Mouse (Mus musculus): ENCODE results near the gene Nfx1.
"Not testable (repeated sequence)": the region's sequence is repeated elsewhere in the genome, so short reads cannot be mapped to it uniquely, and the experiment has no call there.

Nfx1 gene

GRCm38 (mm10) chr4:40970842-40971701 is at the start of gene Nfx1:
Nfx1 (plus strand) TSS chr4:40970906.
- DNase-seq (ENCODE audit: low spot score in 2 of 2): peak; percentile 90 to 94

DNA sequence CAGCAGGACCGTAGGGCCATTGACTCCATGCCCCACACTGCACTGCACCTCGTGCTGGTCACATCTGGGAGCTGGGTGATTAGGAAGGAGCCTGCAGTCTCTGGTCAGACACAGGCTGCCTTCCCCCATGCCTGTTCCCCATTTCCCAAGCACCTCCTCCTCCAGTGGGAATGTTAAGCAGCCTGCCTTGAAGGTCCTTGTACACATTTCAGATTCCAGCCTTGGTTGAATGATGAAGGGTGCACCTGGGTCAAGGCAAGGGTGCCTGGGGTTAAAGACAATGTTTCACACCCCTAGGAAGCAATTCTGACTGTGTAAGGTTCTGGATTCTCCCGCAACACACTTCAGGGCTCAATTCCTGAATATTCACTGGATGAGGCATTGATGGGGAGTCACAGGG is 49.4 kb upstream of the Nfx1 start:
- DNase-seq (ENCODE audit: low spot score in 2 of 2): no peak

- DNase-seq (ENCODE audit: low spot score in 2 of 2): no peak
Measured at GRCm38 (mm10) chr4:40923087-40923651, 47.5 kb upstream of the Nfx1 start.

- DNase-seq (ENCODE audit: low spot score in 2 of 2): no peak
Measured at GRCm38 (mm10) chr4:40925568-40925967, 45.1 kb upstream of the Nfx1 start.

DNA sequence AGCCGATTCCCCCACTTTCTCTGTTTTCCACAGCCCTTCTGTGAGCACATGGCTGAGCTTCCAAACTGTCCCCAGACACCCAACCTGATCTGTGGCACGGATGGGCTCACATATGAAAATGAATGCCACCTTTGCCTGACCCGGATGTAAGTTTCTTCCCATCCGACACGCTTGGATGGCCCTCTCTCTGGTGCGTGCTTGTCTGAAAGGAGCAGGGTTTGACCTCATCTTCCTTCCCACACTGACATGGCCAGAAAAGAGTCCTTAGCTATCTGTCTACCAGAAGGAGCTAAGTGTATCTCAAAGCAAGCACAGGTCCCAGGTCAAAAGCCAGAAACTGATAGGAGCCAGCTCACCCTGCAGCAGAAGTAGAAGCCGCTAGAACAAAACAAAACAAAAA is 41.7 kb upstream of the Nfx1 start:
- DNase-seq (ENCODE audit: low spot score in 2 of 2): no peak

DNA sequence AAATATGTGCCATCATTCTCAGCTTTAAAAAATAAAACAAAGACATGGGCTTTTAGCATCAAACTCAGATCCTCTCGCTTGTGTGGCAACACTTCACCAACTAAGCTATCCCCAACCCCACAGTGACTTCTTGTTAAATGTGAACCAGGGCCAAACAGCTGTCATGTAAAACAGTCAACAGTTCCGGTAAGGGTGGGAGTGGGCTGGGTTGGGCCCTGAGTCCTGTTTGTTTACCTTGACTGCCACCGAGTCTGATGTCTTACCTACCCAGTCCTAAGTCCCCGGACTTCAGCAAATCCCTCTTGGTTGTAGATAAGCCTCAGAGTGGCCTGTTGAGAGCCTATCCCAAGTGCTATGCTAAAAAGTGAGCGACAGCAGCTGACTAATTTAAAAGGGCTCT is 37.0 kb upstream of the Nfx1 start:
- no peak for DNase-seq (ENCODE audit: low spot score in 2 of 2)

- not testable (repeated sequence) for DNase-seq (ENCODE audit: low spot score in 2 of 2)
Measured at GRCm38 (mm10) chr4:40934369-40934768, 36.3 kb upstream of the Nfx1 start.

- peak in 1 of 2 experiments; percentile 48 for DNase-seq (ENCODE audit: low spot score in 2 of 2)
Measured at GRCm38 (mm10) chr4:40936175-40936839, 34.4 kb upstream of the Nfx1 start.

GRCm38 (mm10) chr4:40938793-40939192 is 31.9 kb upstream of the Nfx1 start:
- DNase-seq (ENCODE audit: low spot score in 2 of 2): no peak

- DNase-seq (ENCODE audit: low spot score in 2 of 2): no peak
Measured at GRCm38 (mm10) chr4:40943651-40944050, 27.1 kb upstream of the Nfx1 start.

DNA sequence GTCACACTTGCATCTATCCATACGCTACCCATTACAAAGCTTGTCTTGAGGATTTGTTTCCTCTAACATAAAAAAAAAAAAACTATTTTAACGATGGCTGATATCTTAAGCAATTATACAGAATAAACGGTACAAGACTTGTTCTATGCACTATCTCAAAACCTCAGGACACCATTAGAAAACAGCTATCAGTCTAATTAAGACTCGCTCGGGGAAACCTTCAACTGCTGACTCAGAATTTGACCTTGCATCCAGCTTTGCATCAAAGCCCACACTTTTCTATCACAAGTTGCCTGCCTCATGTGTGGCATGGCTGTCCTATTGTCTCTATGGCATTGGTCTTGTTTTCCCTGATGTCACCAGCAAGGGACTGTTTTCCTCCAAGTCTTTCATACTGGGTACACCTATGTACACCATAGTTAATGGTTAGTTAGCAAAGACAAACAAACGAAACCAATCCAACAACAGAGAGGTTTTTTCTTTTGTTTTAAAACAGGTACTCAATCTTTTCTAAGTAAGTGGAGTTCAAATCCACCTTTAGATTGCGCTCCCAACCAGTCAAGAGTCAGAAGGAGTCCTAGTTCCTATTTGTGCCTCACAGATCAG is 24.1 kb upstream of the Nfx1 start:
- no peak for DNase-seq (ENCODE audit: low spot score in 2 of 2)

DNA sequence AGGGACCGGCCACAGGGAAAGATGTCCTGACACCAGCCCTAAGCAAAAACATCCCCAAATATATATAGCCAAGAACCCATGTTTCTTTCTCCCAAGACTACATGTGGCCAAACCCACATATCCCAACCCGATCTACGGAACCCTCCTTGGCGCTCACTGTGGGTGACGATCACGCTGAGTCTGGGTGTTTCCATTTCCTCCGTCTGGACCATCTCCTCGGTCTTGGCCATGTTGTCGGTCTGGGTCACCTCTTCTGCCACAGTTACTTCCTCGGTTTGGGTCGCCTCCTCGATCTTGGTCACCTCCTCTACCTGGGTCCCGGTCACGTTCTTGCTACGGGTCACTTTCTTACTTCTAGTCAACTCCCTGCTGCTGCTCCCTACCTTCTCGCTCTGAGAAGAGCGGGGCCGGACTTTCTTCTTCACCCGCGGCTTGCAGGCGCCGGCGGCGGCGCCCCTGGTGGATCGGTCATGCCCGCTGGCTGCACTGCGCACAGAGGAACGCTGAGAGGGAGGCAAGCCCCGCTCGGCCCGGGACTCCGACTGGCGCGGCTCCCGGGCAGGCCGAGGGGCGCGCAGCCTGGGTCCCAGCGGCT is 23.0 kb upstream of the Nfx1 start:
- no peak for DNase-seq (ENCODE audit: low spot score in 2 of 2)

DNA sequence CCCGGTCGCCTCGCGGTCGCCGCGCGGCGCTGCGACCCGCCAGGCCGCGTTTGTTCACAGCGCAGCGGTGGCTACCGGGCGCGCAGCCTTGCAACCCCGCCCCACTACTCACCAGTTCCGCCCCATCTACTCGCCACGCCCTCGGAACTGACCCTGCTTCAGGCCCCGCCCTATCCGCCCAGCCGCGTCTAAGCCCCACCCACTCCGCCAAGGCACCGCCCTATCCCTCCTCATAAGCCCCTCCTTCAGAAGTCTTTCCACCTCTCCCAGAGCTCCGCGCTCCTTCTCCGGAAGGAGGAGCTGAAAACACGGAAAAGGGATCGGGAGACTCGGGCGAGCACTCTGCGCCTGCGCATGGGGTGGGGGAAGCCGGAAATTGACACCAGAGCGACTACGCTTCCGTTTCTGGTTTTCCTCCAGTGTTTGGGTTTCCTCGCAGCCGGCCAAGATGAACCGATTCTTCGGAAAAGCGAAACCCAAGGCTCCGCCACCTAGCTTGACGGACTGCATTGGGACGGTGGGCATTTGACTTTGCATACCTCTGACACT is 22.5 kb upstream of the Nfx1 start, which contains the start of the genes Bag1 and Chmp5:
Gene Bag1, minus strand, starts transcription at position 135 of the 549 bp plus-strand sequence.
Gene Chmp5, plus strand, starts transcription at position 248 of the 549 bp plus-strand sequence.
- DNase-seq (ENCODE audit: low spot score in 2 of 2): peak; percentile 99 to 100

DNA sequence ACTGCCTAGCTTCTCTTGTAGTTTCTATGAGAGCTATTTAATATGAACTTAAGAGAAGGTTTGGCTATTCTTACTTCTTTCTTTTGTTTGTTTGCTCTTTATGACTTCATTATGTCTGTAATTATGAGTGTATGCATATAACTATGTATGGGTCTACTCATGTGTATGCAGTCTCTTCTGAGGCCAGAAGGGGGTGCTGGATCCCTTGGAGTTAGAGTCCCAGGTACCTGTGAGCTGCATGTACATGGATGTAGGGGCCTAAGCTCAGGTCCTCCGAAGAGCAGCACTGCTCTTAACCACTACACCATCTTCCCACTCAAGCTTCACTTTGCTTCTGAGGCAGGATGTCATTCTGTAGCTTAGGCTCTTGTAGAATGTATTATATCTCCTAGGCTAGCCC is 17.2 kb upstream of the Nfx1 start:
- no peak for DNase-seq (ENCODE audit: low spot score in 2 of 2)

DNA sequence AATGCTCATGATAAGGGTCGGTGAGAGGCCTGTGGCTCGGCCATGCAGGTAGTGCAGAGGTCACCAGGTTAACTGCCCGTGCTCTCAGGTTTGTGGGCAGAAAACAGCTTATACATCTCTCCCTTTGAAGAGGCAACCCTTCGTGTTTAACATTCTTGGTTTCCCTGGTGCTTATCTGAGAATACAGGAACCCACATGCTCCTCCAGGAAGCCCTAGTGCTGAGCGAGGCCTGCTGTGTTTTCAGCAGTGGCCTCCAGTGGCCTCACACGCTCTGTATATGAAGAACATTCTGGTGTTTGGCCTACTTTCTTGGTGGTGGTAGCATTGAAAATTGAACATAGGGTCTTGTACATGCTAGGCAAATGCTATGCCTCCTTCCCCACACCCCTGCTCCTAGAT is 14.8 kb upstream of the Nfx1 start:
- no peak for DNase-seq (ENCODE audit: low spot score in 2 of 2)

DNA sequence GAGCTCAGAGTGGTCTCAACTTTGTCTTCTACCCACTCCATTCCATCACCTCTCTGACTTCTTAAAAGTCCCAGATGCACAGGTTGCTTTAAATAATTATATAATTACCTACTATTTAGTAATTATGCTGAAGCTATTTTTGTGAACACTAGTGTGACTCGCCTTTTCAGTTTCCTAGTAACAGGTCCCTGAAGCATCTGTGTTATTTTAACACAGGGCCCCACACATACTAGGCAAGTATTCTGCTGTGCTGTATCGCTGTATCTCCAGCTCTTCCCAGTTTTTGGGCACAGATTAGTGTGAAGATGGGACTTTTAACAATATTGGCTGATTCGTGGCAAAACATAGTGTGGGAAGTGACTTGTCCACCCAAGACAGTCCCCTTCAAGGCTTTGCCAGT is 7.2 kb upstream of the Nfx1 start:
- no peak for DNase-seq (ENCODE audit: low spot score in 2 of 2)

GRCm38 (mm10) chr4:40969161-40969560 is 1.5 kb upstream of the Nfx1 start:
- no peak for DNase-seq (ENCODE audit: low spot score in 2 of 2)

- no peak for DNase-seq (ENCODE audit: low spot score in 2 of 2)
Measured at GRCm38 (mm10) chr4:40969781-40970591, 720 bp upstream of the Nfx1 start.

GRCm38 (mm10) chr4:40970592-40970841 is 189 bp upstream of the Nfx1 start:
- no peak for DNase-seq (ENCODE audit: low spot score in 2 of 2)

DNA sequence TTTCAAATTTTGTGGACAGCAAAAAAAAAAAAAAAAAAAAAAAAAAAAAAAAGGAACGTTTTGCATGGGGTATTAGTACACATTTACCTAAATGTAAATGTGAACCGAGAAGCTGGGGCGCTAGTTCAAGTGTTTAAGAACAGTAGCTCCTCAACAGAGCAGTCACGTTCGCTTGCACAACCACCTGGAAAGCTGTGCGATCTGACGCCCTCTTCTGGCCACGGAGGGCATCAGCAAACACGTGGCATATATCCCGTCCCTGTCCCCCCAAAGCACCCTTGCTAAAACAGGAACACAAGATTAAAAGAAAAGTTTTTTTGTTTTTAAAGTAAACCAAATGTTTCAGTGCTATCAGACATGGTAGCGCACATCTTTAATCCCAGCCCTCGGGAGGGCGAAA is 1.0 kb downstream of the Nfx1 start:
- no peak for DNase-seq (ENCODE audit: low spot score in 2 of 2)

GRCm38 (mm10) chr4:40974011-40974410 is 3.3 kb downstream of the Nfx1 start:
- DNase-seq (ENCODE audit: low spot score in 2 of 2): no peak
